In genomic region chr7:64032921-64033354, GRCm38 (mm10) we compare ENCODE assay signal across 8 mouse cellular contexts.
A peak's percentile ranks its signal among the peaks of the same experiment; 100 is the strongest.
DNase-seq lines count a peak whose midpoint lies in the region.

No protein-coding gene starts in this region.

- intact Hi-C loops in left cerebral cortex, postnatal 14 days (cut with DNase I), result no loop called here

- peak; percentile 69 for DNase-seq in A20 (ENCODE audit: low read depth, low spot score)
- DNase-seq in cerebellum, adult 11 months, result peak; percentile 58
- DNase-seq in heart, adult 9 months (ENCODE audit: low spot score in 2 of 2), result peak; percentile 36 to 53
- DNase-seq in left cerebral cortex, postnatal 14 days (ENCODE audit: low spot score in 2 of 2), result peak; percentile 88 to 91
- DNase-seq in yolk sac, embryonic 10.5 days (ENCODE audit: low spot score), result peak; percentile 31
- DNase-seq in lung, postnatal 25 days (ENCODE audit: low spot score), result no peak
- DNase-seq in kidney, adult 18-20 months, result no peak
- DNase-seq in urinary bladder, postnatal 10 days (ENCODE audit: low spot score), result no peak

Comparison
In these comparisons a context has a peak if more than half of its experiments do, and no peak if none do; other contexts are left out.
1. DNase-seq: peak in A20 (single experiment), cerebellum, adult 11 months (single experiment), heart, adult 9 months (2 of 2), left cerebral cortex, postnatal 14 days (2 of 2) and yolk sac, embryonic 10.5 days (single experiment); none in lung, postnatal 25 days (single experiment), kidney, adult 18-20 months (single experiment) and urinary bladder, postnatal 10 days (single experiment).